Mouse (Mus musculus) left cerebral cortex, postnatal 36 days (tissue): ENCODE results near the gene Cep78. TPM values are rescaled to one million over a fixed set of nuclear protein-coding genes. Genes with fewer than 3 reads are reported as not detected.
A peak's percentile ranks its signal among the peaks of the same experiment; 100 is the strongest.

ENCODE experiments used
- DNase-seq, 2 experiments: peaks; one replicate each; pipeline ENCODE4 v3.0.0; 2021 to 2022; ENCODE audit warnings: low spot score in 2 of 2, mixed read lengths in 1 of 2
- intact Hi-C: fragments of 180-260 bp; cut with DNase I; formaldehyde crosslinking; loops from one replicate; pipeline ENCODE4 v1.15.1; 2025
- total RNA-seq, 2 experiments: library from RNA; stranded (reverse); gene quantifications; 2 replicates each; pipeline ENCODE4 v1.2.3; 2021

The Cep78 gene
- total RNA-seq, 2 experiments from 2014 or later, result 8.4 to 10.4 TPM

- intact Hi-C loops, result no loop called here
These were observed 1.7 kb downstream of the Cep78 start for GRCm38 (mm10) chr19:15982926-15983738.

GRCm38 (mm10) chr19:15981861-15982260 is 2.9 kb downstream of the Cep78 start:
- intact Hi-C loops, result no loop called here
- DNase-seq, result peak; percentile 14 to 35

More at GRCm38 (mm10) chr19:15982926-15983738, 1.7 kb downstream of the Cep78 start:
- no peak for DNase-seq

- no peak for DNase-seq
- intact Hi-C loops, result no loop called here
These were observed 11.4 kb downstream of the Cep78 start for GRCm38 (mm10) chr19:15973365-15973764.

GRCm38 (mm10) chr19:15965082-15965481 is 19.7 kb downstream of the Cep78 start:
- peak; percentile 17 to 23 for DNase-seq
- intact Hi-C loops, result loop anchor here (10.0 kb wide), 1 partner anchor 1980 kb away; no protein-coding TSS in a partner anchor

GRCm38 (mm10) chr19:15964533-15964932 is 20.3 kb downstream of the Cep78 start:
- no peak for DNase-seq
- intact Hi-C loops, result loop anchor here (10.0 kb wide), 1 partner anchor 1980 kb away; no protein-coding TSS in a partner anchor

- no peak for DNase-seq
- intact Hi-C loops, result loop anchor here (10.0 kb wide), 1 partner anchor 1978 kb away; no protein-coding TSS in a partner anchor
These were observed 21.6 kb downstream of the Cep78 start for GRCm38 (mm10) chr19:15963011-15963695.

GRCm38 (mm10) chr19:15962313-15962712 is 22.5 kb downstream of the Cep78 start:
- no peak for DNase-seq
- intact Hi-C loops, result loop anchor here (10.0 kb wide), 1 partner anchor 1978 kb away; no protein-coding TSS in a partner anchor

- intact Hi-C loops, result no loop called here
- no peak for DNase-seq
These were observed 34.6 kb downstream of the Cep78 start for GRCm38 (mm10) chr19:15950225-15950624.

- intact Hi-C loops, result no loop called here
- no peak for DNase-seq
These were observed 35.9 kb downstream of the Cep78 start for GRCm38 (mm10) chr19:15948867-15949266.

GRCm38 (mm10) chr19:15948426-15948825 is 36.4 kb downstream of the Cep78 start:
- intact Hi-C loops, result no loop called here
- no peak for DNase-seq

GRCm38 (mm10) chr19:15947237-15947636 is 37.6 kb downstream of the Cep78 start, which contains the start of gene Psat1:
Psat1 (minus strand) TSS chr19:15947337.
- DNase-seq, result no peak
- intact Hi-C loops, result no loop called here

- DNase-seq, result peak in 1 of 2 experiments; percentile 18
- intact Hi-C loops, result no loop called here
These were observed 38.1 kb downstream of the Cep78 start for GRCm38 (mm10) chr19:15946663-15947062.

- intact Hi-C loops, result no loop called here
- DNase-seq, result no peak
These were observed 41.7 kb downstream of the Cep78 start for GRCm38 (mm10) chr19:15943117-15943423.

- DNase-seq, result no peak
- intact Hi-C loops, result no loop called here
These were observed 42.2 kb downstream of the Cep78 start for GRCm38 (mm10) chr19:15942421-15943116.

GRCm38 (mm10) chr19:15941399-15941798 is 43.4 kb downstream of the Cep78 start:
- intact Hi-C loops, result no loop called here

GRCm38 (mm10) chr19:15925719-15926045 is 59.1 kb downstream of the Cep78 start:
- intact Hi-C loops, result no loop called here
- DNase-seq, result peak; percentile 47 to 56

More at GRCm38 (mm10) chr19:15941399-15941798, 43.4 kb downstream of the Cep78 start:
- no peak for DNase-seq

GRCm38 (mm10) chr19:15924866-15925718 is 59.7 kb downstream of the Cep78 start:
- intact Hi-C loops, result no loop called here
- DNase-seq, result peak; percentile 85 to 87

GRCm38 (mm10) chr19:15924181-15924865 is 60.5 kb downstream of the Cep78 start:
- intact Hi-C loops, result no loop called here
- DNase-seq, result peak; percentile 66 to 68

- intact Hi-C loops, result no loop called here
- no peak for DNase-seq
These were observed 61.4 kb downstream of the Cep78 start for GRCm38 (mm10) chr19:15923426-15923825.
